Mouse (Mus musculus) right cerebral cortex, postnatal 36 days (tissue): ENCODE measurements at regions not wholly inside any gene's neighbourhood (a gene's known extent, or its start where the extent isn't known, plus 50 kb on each side); places are given as distances from the start of the nearest gene placed in this dataset.

ENCODE experiments used
- DNase-seq, 2 experiments: peaks; one replicate each; pipeline ENCODE4 v3.0.0; 2022; ENCODE audit warnings: low spot score in 2 of 2, mixed read lengths in 1 of 2

DNA sequence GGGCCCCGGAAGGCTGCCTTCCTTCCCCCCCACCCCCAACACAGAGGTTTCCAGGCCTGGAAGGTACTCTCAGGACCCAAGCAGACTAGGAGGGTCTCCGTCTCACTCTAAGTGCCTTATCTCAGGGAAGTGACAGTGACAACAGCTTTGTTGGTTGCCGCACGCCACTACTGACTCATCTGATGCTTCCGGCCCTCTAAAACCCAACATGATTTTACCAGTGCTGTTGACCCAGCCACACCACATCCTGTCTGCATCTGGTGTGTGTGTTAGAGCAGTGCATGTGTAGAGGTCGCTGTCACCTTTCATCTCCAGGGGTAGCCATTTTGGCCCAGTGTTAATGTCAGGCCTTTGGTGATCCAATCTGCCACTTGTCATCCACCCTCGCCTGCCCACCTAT lies 206.5 kb downstream of the Rplp1 start:
- no peak for DNase-seq

DNA sequence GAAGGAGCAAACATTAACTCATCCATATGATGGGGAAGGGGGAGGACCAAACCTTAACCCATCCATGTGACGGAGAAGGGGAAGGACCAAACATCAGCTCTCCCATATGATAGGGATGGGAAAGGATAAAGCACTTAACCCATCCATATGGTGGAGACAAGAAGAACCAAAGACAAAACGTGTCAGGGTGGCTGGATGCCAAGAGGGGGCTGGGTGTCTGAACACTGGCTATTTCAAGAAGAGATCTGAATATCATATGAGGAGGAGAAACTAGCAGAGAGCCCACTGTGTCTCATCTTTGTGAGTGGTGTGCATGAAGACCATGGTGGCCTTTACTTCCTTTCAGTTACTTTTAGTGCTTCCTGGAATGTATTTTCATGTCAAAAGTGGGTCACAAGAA lies 207.0 kb downstream of the Rplp1 start:
- no peak for DNase-seq

DNA sequence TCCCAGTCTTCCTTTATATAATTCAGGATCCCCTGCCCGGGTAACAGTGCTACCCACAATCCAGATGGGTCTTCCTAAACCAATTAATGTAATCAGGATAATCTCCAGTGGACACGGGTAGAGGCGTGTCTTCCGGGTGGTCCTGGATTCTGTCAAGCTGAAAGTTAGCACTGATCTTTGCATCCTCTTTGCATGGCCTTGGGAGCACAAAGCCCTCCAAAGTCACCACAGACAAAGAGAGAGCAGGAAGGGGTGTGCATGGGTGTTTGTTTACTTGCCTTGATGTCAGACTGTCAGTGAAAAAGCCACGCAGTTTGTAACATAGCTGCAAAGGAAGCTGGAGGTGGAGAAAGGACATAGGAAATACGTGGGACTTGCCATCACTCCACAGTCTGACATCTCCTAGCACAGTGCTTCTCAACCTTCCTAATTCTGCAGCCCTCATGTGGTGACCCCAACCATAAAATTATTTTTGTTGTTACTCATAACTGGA lies 208.0 kb downstream of the Rplp1 start:
- DNase-seq = no peak

DNA sequence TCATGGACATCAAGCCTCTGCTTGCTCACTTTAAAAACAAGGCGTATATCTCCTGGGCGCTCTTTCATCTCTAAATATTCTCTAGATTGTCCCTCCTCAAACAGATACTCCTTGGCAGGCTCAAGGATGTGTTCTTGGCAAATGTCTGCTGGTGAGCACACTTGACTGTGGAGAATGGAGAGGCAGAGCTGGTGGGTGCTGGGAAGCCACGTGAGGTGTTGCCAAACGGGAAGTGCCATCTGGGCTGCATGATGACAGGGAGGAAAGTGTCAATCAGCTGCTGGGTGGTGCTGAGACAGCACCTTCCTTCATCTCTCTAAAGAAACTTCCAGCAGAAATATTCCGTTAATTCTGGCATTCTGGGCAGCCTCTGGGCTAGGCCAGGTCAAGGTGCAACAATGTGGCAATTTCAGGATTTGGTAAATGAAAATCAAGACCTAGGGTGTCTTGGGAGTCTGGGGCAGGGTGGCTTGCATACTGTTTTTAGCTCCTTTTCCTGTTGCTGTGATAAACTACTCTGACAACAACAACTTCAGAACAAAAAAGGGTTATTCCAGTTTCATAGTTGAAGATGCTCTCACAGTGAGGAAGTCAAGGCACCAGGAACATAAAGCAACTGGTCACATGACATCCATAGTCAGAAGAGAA lies 208.6 kb downstream of the Rplp1 start:
- peak; percentile 64 to 73 for DNase-seq

DNA sequence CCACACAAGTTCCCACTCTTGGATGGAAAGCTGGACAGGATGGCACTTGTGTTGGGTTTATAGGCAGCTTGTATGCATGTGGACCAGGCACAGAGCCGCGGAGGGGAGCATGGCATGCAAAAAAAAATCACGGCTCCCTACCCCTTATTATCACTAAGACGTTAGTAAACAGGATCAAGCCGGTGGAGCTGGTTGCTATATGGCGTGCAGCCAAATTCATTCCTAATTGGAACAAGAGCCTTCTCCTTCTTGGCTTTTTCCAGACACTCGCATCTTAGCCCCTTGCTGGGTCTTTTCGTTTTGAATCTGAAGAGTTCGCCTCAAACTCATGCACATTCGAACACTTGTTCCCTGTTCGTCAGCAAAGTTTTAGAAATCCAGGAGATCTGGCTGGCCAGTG lies 211.0 kb downstream of the Rplp1 start:
- DNase-seq = no peak

DNA sequence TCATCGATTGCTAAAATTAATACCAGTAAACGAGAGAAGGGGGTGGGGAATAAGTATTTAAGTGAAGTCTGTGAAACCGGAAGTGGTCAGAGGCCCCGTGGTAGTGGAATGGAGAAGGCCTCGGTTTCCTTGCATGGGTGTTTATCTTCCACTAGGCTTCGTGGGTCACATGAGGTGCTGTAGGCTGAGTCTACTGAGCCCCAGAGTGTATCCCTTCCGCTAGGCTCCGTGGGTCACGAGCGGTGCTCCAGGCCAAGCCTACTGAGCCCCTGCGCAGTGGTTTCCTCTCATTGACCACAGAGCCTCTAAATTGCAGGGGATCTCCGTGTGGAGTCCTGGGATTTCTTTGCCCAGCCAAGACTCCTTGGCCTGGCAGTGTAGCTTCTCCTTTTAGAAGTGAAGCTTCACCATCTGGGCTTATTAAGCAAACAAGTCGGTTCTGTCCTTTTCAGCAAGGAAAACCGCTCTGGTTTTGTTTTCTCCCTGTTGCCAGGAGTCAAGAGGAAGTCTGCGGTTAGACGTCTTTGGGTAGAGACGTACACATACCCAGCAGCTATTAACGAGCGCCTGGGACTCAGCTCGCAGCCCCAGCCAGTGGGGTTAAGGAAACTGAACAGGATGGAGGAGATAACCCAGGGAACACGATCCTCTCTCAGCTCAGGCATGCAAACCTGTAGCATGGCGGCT lies 211.9 kb downstream of the Rplp1 start:
- no peak for DNase-seq

DNA sequence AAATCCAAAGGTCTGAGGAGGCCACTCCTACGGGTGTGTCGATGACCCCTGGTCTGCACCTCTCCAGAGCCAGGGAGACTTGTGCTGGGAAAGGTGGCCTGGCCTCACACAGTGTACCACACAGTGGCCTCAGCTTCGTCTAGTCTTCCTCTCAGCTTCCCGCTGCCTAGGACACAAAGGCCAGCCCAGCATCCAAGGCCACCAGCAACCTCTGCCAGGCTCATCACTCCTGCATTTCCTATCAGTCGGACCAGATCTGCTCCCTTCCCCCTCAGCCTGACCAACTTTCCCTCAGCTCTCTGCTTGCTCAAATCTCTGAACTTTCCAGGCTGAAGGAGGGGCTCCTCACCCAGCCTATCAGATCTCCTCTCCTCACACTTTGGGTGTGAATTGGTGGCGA lies 213.8 kb downstream of the Rplp1 start:
- no peak for DNase-seq

DNA sequence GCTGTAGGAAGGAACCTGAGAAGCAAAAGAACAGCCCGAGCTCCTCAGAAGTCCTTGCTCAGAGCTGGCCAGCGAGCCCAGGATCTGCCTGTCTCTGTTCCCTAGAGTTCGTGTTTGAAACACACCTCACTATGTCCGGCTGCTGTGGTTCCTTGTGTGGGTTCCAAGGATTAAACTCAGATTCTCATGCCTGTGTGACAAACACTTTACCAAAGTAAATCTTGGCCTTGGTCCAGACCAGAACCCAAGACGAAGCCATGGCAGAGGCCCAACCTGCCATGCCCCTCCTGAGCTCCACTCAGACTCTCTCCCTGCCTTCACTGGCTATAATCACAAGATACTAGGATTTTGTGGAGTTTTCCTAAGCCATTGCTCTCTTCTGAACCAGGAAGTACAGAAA lies 214.7 kb downstream of the Rplp1 start:
- no peak for DNase-seq

DNA sequence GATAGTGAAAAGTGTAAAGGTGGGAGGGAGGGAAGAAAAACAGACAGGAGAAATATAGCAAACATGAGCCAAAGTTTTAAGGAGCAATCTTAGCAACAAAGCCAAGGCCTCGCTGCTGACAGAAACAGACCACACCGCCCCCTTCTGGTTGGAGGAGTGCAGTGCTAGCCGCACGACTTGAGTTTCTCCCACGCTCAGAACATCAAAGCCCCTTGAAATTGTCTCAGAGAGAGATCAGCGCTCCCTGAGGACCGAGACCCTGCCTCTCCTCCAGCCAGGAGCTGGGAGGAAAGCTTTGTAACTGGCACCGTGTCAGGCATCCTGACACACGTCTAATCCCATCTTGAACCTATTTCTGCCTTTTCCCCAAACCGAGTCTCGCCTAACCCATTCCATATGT lies 216.4 kb downstream of the Rplp1 start:
- no peak for DNase-seq

DNA sequence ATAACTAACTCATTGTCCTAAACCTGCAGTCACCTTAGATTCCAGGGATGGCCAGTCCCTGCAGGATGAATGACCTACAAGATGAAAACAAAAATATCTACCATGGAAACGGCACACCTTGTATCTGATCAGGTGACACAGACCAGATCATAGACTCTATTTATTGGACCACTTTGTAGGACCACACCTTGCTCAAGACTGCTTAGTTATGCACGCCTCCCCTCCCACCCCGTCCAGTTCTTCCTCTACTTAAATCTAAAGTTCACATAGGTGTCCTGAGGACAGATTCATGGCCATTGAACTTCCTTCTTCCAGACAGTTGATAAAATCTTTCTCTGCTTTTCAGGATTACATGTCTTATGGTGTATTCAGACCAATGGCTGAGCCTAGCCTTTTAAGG lies 217.5 kb downstream of the Rplp1 start:
- no peak for DNase-seq

DNA sequence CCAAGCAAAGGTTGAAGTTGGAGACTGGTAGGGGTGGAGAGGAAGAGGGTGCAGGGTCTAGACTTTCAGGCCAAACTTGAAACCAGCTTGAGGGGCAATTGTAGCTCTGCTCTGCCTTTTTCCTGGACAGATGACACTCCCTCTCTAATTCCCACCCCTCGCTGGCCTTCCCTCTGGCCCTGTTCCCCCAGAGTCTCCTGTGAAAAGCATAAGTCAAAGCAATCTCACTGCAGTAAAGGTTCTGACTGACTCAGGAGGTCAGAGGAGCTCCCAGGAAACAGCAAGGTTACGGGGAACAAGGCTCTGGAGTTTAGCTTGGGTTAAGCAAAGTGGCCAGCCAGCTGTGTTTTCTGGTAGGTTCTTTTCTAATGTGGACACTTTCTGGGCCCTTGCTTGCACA lies 218.5 kb downstream of the Rplp1 start:
- DNase-seq = no peak

DNA sequence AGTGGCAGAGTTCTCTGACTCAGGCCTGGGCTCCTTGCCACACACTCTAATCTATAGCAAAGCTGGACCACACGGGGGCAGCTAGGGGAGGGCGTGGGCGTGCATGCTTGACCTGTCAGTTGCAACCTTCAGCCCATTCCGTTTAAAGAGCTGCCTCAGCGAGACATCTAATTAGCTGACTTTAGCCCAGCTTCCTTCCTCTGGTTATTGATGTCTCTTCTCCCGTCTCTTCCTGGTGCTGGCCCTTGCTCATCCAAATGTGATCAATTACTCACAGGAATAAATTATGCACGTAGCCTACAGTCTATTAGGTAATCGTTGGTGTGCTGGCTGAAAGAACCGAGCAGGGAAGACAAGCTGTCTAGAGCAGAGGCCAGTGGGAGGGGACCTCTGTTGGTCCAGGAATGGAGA lies 219.0 kb downstream of the Rplp1 start:
- DNase-seq = no peak

DNA sequence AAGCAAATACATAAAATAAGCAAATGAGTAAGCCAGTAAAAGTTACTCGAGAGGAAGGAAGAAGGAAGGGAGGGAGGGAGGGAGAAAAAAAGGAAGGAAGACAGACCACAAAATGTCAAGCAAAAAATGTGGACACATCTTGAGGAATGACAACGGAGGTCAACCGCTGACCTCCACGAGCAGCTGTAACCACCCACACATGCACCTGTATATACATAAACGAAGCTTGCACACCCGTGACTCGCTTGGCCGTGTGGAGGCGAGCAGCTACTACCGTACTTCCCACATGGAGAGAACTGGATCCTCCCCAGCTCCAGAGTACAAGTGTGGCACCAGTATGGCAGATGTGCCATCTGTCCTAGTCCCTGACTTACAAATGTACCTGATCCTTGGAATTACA lies 220.1 kb downstream of the Rplp1 start:
- no peak for DNase-seq

DNA sequence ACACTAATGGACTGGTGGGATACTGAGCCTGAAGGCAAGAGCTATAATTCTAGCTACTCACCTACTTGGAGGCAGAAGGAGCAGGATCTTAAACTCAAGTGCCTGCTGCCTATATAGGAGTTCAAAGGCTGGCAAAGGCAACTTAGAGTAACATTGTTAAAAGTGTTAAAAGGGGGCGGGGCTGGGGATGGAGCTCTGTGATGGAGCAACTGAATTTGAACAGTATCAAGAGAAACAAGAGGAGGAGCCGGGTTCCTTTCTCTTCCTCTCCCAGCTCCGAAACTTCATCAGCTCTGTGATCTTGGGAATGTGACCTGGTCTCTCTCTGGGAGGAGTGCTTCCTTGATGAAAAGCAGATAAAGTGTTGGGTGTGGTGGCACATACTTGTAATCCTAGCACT lies 223.6 kb downstream of the Rplp1 start:
- DNase-seq = no peak

DNA sequence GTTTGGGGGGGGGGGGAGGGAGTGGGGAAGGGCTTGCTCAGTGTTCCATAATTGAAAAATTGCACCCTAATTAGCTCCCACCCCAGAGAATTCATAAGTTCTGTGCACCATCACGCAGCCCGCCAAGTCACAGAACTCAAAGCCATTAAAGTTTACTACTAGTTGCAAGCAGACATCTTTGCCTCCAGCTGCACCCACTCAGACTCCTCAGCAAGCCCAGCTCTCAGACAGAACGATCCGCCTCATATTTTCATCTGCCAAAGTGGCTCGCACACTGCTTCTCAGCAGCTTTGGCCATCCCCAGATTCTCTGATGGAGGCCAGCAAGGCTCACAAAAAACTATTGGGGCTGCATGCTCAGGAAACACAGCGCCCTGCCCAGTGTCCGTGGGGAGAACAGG lies 224.4 kb downstream of the Rplp1 start:
- DNase-seq = no peak

DNA sequence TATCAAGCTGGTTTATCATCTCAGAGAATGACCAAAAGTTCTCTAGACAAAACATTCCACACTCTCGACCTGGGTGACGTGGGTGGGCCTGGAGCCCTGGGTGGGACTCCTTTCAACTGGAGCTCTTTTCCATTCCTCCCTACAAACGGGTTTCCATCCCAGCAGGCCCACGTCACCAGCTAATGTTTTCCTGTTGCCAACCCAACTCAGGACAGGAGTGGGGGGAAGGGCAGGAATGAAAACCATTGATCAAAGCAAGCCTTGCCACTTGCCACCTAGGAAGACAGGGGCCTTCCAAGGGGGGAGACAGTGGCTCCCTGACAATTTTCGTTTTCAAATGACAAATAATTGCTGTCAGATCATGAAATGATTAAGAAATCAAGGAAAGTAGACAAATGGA lies 224.8 kb downstream of the Rplp1 start:
- no peak for DNase-seq

DNA sequence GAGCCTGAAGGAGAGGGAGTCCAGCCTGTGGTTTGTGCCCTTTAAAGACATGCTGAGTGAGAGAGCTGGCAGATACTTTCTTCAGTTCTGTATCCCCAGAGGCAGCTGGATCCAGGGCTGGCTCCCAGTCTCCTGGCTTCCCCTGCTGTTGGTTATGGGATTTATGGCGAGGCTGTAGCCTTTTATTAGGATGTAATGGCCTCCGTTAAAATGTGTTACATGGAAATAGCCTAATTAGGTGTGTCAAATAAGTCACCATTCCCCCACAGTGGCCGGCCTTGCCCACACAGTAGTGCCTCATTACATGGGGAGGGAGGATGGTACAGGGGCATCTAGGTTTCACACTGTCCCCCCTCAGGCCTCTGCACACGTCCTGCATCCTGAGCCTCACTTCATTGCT lies 230.8 kb downstream of the Rplp1 start:
- no peak for DNase-seq

DNA sequence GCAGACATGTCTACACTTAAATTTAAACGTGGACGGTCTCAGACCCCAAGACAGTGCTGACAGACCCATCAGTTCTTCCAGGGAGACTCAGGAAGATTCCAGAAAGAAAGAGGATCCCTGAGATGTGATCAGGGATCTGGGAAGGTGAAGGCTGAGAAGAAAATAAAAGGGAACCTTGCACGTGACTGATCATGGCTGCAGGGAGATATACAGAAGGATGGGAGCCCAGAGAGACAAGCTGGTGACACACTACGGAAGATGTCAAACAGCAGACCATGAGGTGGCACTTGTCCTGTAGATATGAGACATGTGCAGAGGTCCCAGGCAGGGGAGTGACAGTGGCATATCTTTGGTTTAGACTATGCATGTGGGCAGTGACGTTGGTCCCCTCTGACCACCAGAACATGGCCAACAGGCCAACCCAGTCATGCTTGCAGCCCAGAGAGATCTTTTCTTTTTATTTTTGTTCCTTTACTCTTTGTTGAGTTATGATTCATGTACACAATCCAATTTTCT lies 231.5 kb downstream of the Rplp1 start:
- DNase-seq = no peak

DNA sequence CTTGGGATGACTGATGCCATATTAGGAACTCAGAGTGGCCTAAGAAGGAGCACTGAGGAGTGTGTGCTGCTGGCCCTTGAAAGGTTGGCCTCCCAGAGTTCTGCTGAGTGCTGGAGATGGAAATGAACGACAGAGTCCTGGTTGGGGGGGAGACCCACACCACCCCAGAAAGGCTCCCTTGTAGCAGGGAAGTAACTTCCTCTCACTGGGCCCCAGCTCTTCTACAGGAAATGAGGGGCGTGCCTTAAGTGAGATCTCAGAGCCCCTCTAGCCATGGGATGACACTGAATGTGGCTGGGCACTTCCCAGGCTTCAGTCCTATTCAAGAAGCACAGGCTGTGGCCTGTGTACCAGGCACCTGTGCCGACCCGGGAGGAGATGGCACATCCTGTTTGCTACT lies 232.0 kb downstream of the Rplp1 start:
- DNase-seq = no peak

DNA sequence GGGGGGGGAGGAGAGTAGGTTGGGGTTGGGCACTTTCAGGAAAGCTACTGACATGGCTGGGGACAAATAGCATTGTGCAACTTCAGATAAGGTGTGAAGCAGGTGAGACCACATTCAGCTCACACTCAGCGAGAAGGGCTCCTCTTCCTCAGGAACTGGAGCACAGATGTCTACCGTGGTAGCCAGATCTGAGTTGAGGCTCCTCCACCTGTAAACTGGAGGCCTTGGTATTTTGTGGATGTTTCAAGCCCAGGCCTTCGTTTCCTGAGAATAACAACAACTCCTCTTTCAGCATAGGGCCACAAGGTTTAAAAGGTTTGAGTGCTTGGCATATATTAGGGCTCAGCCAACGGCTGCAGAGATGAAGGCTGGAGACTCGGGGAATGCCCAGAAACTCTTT lies 232.9 kb downstream of the Rplp1 start:
- no peak for DNase-seq

DNA sequence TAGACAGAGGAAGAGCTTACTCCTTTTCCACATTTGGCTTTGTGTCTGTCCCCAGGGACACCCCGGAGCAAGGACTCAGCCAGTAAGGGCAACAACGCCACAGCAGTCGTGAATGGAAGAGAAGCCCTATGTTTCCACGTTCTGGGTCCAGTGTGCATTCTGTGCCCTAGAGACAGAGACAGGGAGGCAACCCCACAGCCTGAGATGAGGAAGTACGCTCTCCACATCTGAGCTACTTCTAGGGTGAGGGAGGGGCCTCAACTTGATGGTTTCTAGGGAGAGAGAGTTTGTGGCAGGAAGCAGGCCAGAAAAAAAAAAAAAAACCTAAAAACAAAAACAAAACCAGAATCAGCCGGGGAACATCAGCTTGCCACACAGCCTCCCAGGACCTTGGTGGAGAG lies 233.4 kb downstream of the Rplp1 start:
- DNase-seq = no peak

DNA sequence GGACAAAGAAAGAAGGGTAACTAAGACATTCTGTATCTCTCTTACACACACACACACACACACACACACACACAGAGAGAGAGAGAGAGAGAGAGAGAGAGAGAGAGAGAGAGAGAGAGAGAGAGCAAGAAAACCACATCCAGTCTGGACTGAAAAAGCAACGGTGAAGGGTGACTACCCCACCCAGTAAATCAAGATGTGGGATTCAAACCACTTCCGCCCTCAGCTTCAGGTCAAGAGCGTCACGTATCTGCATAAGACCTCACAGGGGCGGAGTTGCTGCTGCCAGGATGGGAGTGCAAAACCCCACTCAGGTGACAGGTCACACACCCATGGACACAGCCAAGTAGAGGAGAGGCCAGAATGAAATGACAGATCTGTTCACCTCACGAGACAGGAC lies 234.7 kb downstream of the Rplp1 start:
- DNase-seq = no peak

DNA sequence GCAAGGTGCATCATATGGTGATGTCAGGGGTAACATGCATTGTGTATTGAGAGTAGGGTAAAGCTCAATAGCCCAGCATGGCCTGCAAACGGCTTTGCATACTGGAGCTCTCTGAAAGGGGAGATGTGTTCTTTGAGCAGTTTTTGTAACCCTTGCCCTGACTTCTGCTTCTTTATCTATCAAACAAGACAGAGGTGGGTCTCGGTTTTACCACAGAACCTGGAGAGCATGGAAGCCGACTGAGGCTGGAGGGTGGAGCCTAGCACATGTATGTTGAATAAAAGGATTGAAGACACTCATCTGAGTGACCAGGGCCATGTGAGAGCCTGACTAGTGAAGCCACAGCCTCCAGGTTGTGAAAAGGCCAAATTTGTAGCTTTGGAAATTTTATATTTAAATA lies 236.7 kb downstream of the Rplp1 start:
- DNase-seq = no peak

DNA sequence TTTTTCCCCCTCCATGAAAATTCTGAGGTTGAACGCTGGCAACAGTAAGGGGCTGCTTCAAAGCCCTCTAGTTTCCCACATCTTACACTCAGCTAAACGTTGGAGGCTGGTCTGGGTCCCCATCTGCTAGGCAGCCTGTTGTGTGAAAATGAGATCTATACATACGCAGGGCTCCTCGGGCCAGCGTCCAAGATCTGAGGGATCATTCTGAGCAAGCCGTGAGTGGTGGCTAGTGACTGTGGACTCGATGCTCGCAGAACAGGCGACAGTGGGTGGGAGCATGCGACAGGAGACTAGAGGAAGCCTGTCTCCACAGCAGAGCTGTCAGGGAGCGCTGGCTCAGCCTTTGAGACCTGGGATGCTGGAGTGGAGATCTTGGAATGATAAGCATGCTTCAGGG lies 237.3 kb downstream of the Rplp1 start:
- DNase-seq = peak; percentile 86 to 91
